Mouse (Mus musculus): ENCODE data around the gene Anks1b.

Gene Anks1b

DNA sequence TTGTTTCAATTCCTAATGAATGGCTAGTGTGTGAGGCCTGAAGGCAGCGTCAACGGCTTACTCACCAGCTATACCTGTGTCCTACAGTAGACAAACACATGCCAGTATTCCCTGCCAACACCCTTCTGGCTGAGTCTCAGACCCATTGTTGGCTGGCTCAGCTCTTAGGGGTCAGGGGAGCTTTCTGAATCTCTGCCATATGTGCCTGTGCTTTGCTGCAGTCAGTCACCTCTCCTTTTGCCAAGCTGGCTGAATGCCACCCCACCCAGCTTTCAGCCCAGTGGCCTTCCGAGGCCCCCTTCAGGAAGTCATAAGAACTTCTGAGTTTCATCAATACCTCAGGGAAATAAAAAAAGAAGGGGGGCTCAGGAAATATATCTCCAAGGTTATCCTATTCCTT is 497.4 kb downstream of the Anks1b start:
- DNase-seq (ENCODE audit: low spot score in 2 of 2), result no peak

DNA sequence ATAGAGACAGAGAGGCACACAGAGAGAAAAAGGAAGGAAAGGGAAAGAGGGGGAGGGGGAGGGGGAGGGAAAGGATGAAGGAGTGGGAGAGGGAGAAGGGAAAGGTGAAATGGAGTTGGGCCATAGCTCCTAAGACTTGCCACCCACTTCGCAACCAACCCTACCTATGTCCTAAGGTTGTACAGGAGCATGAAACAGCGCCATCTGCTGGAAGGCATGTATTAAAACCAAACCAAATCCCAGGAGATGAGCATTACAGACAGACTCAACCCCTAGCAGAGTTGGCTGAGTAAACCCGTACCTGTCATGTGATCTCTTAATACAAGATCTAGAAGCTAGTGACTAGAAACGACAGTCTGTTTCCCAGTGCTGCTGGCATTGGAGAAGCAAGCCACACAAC is 500.2 kb downstream of the Anks1b start:
- DNase-seq (ENCODE audit: low spot score in 2 of 2), result peak in 1 of 2 experiments; percentile 56

DNA sequence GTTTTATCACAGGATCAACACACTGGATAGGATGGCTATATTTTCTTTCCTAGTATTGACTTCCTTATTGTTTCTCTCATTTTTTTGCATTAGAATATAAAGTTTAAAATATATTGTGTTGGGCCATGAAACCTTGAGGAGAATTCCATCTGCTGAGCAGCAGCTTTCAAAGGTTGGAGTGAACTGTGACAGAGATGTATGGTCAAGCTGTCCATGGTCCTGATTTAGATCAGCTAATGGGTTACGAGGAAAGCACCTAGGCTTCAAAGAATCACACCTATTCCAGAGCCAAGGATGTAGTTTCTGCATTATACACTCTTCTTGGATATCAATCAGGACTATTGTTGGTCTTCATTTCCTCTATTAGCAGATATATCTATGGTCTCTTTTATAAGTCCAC is 503.3 kb downstream of the Anks1b start:
- DNase-seq (ENCODE audit: low spot score in 2 of 2), result no peak

DNA sequence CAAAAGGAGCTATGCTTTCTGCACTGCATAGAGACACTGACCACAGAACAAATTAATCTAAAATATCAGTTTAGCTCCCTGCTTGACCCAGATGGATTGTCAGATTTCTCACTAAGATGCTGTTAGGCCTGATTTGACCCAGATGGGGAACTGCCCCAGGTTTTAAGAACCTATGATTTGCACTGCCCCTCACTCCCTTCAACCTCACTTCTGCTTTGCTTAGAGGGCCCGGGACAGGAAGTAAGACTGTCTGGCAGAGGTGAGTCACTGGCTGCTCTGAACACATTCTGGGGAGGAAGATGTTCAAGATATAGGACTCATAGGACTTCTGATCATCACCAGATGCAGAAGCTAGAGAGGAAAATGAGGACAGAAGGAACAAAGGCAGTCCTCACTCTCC is 506.8 kb downstream of the Anks1b start:
- no peak for DNase-seq (ENCODE audit: low spot score in 2 of 2)

DNA sequence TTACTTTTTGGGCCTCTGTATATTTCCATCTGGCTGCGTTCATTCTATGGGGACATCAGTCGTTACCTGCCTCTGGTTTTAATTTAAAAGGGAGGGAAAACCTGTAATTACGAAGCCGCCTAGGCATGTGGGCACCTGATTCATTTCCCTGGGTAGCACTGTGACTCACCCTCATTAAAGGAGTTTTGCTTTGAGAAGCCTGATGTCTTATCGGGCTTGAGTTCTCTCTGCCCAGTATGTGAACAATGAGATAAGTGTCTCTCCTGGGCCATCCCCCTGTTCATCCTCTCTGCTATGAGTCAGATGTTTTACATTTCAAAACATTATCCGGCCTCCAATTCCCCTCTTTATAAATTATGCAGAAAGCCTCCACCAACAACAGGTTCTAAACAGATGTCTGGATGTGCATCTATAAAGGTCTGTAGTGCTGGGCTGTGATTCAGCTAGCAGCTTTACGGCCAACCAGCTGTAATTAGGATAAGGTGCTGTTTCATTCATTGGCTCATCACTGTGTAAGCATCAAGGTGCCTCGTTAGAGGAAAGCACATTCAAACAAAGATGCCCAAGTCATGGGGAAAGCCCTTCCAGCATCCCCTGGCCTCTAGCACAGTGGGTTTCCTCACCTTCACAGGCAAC is 507.5 kb downstream of the Anks1b start:
- peak in 1 of 2 experiments; percentile 34 for DNase-seq (ENCODE audit: low spot score in 2 of 2)

DNA sequence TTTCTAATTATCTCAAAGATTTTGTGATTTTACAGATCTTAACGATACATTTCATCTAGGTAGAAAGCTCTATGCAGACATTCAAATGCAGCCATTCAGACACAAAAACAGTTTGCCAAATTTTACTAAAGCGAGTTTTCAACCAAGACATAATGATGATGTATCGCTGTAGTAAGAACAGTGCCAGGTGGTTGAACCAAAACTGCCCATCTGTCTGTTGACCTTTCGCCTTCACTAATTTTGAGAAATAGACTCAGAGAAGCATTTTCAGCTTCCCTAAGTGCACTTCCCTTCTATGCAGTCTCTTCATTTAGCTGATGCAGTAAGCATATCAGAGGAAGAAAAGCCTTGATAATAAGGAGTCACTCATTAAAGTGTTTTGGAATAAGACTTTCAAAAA is 527.1 kb downstream of the Anks1b start:
- no peak for DNase-seq (ENCODE audit: low spot score in 2 of 2)

GRCm38 (mm10) chr10:90408484-90408883 is 535.2 kb downstream of the Anks1b start:
- DNase-seq (ENCODE audit: low spot score in 2 of 2), result no peak

DNA sequence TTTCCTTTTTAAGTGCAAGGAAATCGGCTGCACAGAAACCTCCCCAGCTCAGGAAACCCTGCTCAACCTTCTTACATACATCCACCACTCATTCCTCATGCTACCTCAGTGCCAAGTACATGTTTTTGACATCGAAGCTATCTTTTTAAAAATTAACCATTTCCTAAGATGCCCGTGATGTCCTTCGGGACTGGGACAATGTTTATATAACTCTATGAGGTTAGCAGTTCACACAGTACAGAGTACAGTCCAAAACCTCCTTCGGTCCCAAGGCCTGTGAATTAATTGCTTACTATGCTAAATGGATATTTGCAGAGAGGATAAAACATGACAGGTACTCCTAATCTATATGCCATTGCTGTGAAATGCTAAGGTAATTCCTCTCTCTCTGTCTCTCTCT is 558.2 kb downstream of the Anks1b start:
- DNase-seq (ENCODE audit: low spot score in 2 of 2), result no peak

DNA sequence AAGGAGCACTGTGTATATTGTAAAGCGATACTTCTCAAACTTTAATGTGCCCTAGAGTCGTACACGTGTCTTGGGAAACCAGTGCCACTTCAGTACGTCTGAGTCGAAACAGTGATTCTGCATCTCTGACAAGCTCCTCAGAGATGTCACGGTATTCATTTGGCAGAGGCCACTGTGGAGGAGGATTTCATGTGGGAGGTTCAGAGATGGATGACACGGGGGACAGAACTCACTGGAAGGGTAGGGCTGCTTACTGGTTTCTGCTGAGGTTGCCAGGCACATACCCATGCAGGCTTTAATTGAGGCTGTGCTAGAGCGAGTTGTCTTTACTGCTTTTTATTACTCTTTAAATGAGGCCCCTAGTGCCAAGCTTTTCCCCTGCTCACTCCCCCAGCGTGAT is 558.7 kb downstream of the Anks1b start:
- peak; percentile 60 to 69 for DNase-seq (ENCODE audit: low spot score in 2 of 2)

- peak; percentile 31 to 51 for DNase-seq (ENCODE audit: low spot score in 2 of 2)
Observed at GRCm38 (mm10) chr10:90432479-90432878, 559.2 kb downstream of the Anks1b start.

- DNase-seq (ENCODE audit: low spot score in 2 of 2), result no peak
Observed at GRCm38 (mm10) chr10:90441036-90441435, 567.7 kb downstream of the Anks1b start.

DNA sequence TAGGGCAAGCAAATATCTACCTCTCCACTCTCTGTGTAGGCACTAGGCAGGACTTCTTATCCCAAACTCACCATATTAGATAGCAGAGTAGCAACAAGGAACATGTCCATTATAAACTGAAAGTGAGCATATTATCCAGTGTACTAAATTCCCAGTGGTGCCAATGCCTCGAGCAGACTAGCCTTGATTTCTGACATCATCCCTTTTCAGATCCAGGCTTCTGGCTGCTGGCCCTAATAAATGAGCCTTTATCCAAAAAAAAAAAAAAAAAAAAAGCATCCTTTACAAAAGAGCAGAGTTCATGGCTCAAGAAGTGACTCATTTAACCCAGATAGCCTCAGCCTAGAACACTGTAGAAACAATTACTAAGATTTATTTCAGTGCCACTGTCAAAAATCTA is 568.3 kb downstream of the Anks1b start:
- DNase-seq (ENCODE audit: low spot score in 2 of 2), result no peak

- no peak for DNase-seq (ENCODE audit: low spot score in 2 of 2)
Observed at GRCm38 (mm10) chr10:90464906-90465305, 591.6 kb downstream of the Anks1b start.

GRCm38 (mm10) chr10:90465426-90465825 is 592.1 kb downstream of the Anks1b start:
- DNase-seq (ENCODE audit: low spot score in 2 of 2), result no peak

DNA sequence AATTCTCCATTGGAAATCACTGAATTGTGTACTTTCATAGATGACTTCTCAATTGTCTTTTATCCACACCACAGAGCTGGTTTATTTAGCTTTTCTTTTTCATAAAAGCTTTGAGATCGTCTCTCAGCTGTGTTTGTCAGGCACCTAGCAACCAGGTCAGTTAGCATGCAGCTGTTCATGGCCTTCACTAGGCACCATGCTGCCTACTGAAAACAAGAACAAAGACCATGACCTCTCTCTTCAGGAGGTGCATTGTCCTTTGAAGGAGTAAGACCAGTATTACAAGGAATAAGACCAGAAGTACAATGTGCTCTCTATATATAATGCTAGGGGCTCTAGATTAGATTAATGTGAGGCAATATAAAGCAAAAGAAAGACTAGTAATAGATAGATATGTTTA is 594.2 kb downstream of the Anks1b start:
- no peak for DNase-seq (ENCODE audit: low spot score in 2 of 2)

GRCm38 (mm10) chr10:90493436-90493835 is 620.1 kb downstream of the Anks1b start:
- peak; percentile 62 to 74 for DNase-seq (ENCODE audit: low spot score in 2 of 2)

DNA sequence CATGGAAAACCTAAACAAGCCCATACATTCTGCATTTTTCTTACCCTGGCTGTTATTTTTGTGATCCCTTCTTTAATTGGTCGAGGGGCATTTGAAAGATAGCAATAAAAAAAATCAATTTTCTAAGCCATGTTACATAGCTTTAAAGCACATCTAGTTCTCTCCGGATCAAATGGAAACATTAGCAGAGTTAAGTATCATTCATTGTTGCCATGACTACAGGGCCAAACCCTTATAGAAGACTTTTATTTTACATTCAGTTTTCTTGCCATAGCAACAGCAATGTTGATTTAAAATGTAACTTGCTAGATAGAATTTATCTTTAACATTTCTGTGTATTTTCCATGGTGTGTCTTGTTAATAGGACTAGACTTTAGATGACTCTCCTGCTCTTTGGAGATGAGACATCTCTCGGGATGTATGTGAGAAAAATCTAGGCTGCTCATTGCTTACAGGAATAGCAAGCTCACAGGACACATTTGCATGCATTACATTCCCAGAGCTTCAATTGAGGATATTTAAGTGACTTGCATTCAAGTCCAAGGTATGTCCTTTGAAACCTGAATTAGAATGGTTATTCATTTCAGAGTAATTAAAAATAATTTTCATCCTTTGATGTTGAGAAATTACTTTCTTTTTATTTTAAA is 620.8 kb downstream of the Anks1b start:
- peak in 1 of 2 experiments; percentile 7 for DNase-seq (ENCODE audit: low spot score in 2 of 2)

DNA sequence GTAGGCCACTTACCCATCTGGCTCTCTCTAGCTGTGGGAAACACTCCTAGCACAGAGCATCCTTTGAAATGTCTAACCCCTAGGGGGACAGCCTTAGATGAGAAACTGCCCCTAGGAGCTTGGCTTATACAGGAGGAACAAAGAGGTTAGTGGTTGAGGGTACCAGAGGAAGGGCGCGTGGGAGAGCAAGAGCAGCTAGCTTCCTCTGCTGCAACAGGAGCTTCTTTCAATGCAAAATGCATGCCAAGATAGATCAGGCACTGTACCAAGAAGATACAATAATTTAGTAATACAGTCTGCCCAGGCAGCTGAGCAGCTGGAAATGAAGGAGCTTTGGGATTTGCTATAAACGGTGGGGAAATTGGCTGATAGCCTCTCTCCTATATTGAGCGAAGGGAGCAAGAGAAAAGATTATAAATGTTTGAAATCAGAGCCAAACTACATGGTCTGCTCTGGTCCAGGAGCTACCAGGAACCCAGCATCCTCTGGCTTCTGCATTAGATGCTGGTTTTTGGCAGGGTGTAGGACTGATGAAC is 621.7 kb downstream of the Anks1b start:
- peak; percentile 39 to 56 for DNase-seq (ENCODE audit: low spot score in 2 of 2)

GRCm38 (mm10) chr10:90507561-90507960 is 634.3 kb downstream of the Anks1b start:
- no peak for DNase-seq (ENCODE audit: low spot score in 2 of 2)

GRCm38 (mm10) chr10:90512801-90513200 is 639.5 kb downstream of the Anks1b start:
- DNase-seq (ENCODE audit: low spot score in 2 of 2), result no peak

DNA sequence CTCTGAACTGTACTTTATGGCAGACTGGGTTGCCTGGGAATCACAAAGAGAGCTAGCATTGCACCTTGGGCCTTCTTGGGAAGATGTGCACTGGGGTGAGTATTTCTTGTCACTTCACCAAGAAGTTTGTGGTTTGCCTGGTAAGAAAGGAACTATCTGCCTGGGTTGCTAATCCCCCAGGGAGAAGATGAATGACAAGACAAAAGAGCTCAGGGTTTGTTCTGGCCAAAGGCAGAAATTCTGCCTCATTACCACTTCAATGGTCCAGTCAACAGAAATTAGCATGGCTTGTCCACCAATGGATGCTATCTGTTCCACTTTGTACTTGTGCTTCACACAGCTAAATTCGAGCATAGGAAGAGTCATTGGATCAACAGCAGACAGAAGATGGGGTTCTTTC is 658.5 kb downstream of the Anks1b start:
- DNase-seq (ENCODE audit: low spot score in 2 of 2), result no peak

- no peak for DNase-seq (ENCODE audit: low spot score in 2 of 2)
Observed at GRCm38 (mm10) chr10:90535370-90535769, 662.1 kb downstream of the Anks1b start.

DNA sequence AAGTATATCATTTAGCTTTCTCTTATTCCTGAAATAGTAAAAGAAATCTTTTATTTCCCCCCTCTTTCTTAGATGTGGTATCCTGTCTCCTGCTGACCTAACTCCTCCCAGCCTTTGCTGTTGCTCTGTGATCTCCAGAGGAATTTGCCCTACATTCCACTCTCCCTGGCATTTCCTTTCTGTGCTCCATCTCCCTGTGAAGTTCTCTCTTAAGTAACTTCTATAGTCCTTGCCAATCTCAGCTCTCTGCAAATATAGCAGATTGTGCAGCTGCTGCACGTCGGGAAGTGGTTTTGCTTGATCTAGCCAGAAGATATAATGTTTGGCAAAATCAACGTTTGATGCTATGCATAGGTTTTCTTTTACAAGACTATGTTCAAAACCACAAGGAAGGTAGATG is 673.3 kb downstream of the Anks1b start:
- DNase-seq (ENCODE audit: low spot score in 2 of 2), result no peak
